Mouse (Mus musculus) heart, postnatal 0 days (tissue): Measurements from ENCODE around the gene Atp9a. TPM values are rescaled to one million over a fixed set of nuclear protein-coding genes. Genes with fewer than 3 reads are reported as not detected.

Experiments
- ATAC-seq: fragments of 200-750 bp; cut with Nextera tagmentation; 2 replicates; pipeline ENCODE4 v1.8.0; 2017; ENCODE audit warnings: low read depth, moderate number of reproducible peaks, moderate library complexity; ENCODE audit not compliant: insufficient read depth
- DNase-seq: peaks from one replicate; pipeline ENCODE4 v3.0.0-alpha.2; 2016; ENCODE audit warnings: low spot score
- H3K27ac ChIP-seq: fragments of 300-500 bp; sonication (generic); 2 replicates; pipeline ENCODE4 v1.5.1; 2014; ENCODE audit warnings: low read depth, mild to moderate bottlenecking
- H3K27me3 ChIP-seq: fragments of 300-500 bp; sonication (generic); 2 replicates; pipeline ENCODE4 v1.6.1; 2014; ENCODE audit warnings: low read length, mixed read lengths; ENCODE audit not compliant: control insufficient read depth, insufficient read depth
- H3K36me3 ChIP-seq: fragments of 300-500 bp; sonication (generic); replicated peaks from 2 replicates; pipeline ENCODE4 v1.6.1; 2014; ENCODE audit warnings: low read length, mixed read lengths; ENCODE audit not compliant: control insufficient read depth, insufficient read depth
- H3K4me1 ChIP-seq: fragments of 300-500 bp; sonication (generic); 2 replicates; pipeline ENCODE4 v1.6.1; 2014; ENCODE audit warnings: antibody characterized with exemption; ENCODE audit not compliant: control insufficient read depth, insufficient read depth
- H3K4me2 ChIP-seq: fragments of 300-500 bp; sonication (generic); 2 replicates; pipeline ENCODE4 v1.6.1; 2014; ENCODE audit warnings: low read depth, mild to moderate bottlenecking, low read length, moderate library complexity
- H3K4me3 ChIP-seq: fragments of 300-500 bp; sonication (generic); 2 replicates; pipeline ENCODE4 v1.5.1; 2014; ENCODE audit warnings: low read depth, low read length
- H3K9ac ChIP-seq: fragments of 300-500 bp; sonication (generic); replicated peaks from 2 replicates; pipeline ENCODE4 v1.6.1; 2014; ENCODE audit warnings: low read depth, low read length, mixed read lengths
- H3K9me3 ChIP-seq: fragments of 300-500 bp; sonication (generic); replicated peaks from 2 replicates; pipeline ENCODE4 v1.6.1; 2016; ENCODE audit warnings: low read length; ENCODE audit not compliant: control insufficient read depth
- CTCF ChIP-seq: IDR thresholded peaks from 2 replicates; pipeline ENCODE4 v1.5.1; 2016; ENCODE audit warnings: antibody characterized with exemption, control low read depth, low read depth
- EP300 ChIP-seq: IDR thresholded peaks from 2 replicates; pipeline ENCODE4 v1.6.1; 2016; ENCODE audit warnings: antibody characterized with exemption, low read depth
- WGBS: fragments of 180-500 bp; shearing (Covaris S2); extraction: QIAGEN DNeasy Blood & Tissue Kit; methylation state at CpG from one replicate; pipeline ENCODE4 v1.1.7; 2014; 5-methylcytosine and 5-hydroxymethylcytosine counted together
- polyA plus RNA-seq: library from polyadenylated mRNA; unstranded; fragments of >200 nt; fragmentation: Nextera tagmentation; extraction: Ambion mirVana; gene quantifications from 2 replicates; pipeline ENCODE4 v1.2.1, GENCODE M21; 2015
- total RNA-seq: library from RNA; depleted of rRNA; stranded (reverse); fragments of >200 nt; gene quantifications from 2 replicates; pipeline ENCODE4 v1.2.3, GENCODE M21; 2014; ENCODE audit warnings: low replicate concordance

The Atp9a gene
- total and polyA plus RNA-seq, 2 experiments from 2014 or later, result 12.8 to 46.1 TPM

- H3K27ac ChIP-seq, result no peak overlapping the region
- H3K36me3 ChIP-seq, result no peaks in the 10 kb centered on the region
- WGBS, result 75% methylated on average over 4 of the region's 4 CpGs
- H3K4me1 ChIP-seq, result no peaks in the 10 kb centered on the region
- H3K9me3 ChIP-seq, result no peaks in the 10 kb centered on the region
- TF ChIP-seq EP300 (no peak), CTCF (no peak)
- H3K4me2 ChIP-seq, result no peak overlapping the region
- H3K9ac ChIP-seq, result no peak overlapping the region
- H3K27me3 ChIP-seq, result no peaks in the 10 kb centered on the region
- no peak for ATAC-seq
- no peak overlapping the region for H3K4me3 ChIP-seq
- no peak for DNase-seq
These were observed 22.5 kb downstream of the Atp9a start for GRCm38 (mm10) chr2:168719742-168720141.

- no peaks in the 10 kb centered on the region for H3K27me3 ChIP-seq
These were observed 23.5 kb downstream of the Atp9a start for GRCm38 (mm10) chr2:168718735-168719134.

GRCm38 (mm10) chr2:168718267-168718666 lies 23.9 kb downstream of the Atp9a start:
- no peak for TF ChIP-seq EP300
- no peak for TF ChIP-seq CTCF
- 77% methylated on average over 2 of the region's 2 CpGs for WGBS

More at GRCm38 (mm10) chr2:168718735-168719134, 23.5 kb downstream of the Atp9a start:
- ATAC-seq (no peak), DNase-seq (no peak)
- no peak overlapping the region for H3K9ac ChIP-seq
- no peaks in the 10 kb centered on the region for H3K36me3 ChIP-seq
- no peak overlapping the region for H3K4me2 ChIP-seq
- no peaks in the 10 kb centered on the region for H3K4me1 ChIP-seq
- no peak overlapping the region for H3K27ac ChIP-seq
- H3K9me3 ChIP-seq, result no peaks in the 10 kb centered on the region
- WGBS, result 77% methylated on average over 10 of the region's 10 CpGs
- H3K4me3 ChIP-seq, result no peak overlapping the region
- no peak for TF ChIP-seq CTCF

GRCm38 (mm10) chr2:168712199-168713176 lies 29.7 kb downstream of the Atp9a start:
- TF ChIP-seq EP300 (no peak), CTCF (no peak)
- Histone ChIP-seq H3K4me3 (no peak overlapping the region), H3K27ac (peak overlapping the region; percentile 16; the same call in 1 of the 2 replicates), H3K9ac (no peak overlapping the region), H3K9me3 (no peaks in the 10 kb centered on the region), H3K4me2 (peak overlapping the region; percentile 48), H3K36me3 (no peaks in the 10 kb centered on the region), H3K4me1 (peaks cover 4% of the 10 kb centered on the region), H3K27me3 (no peaks in the 10 kb centered on the region)
- DNase-seq (no peak), ATAC-seq (peak; percentile 47)
- 41% methylated on average over 20 of the region's 20 CpGs for WGBS

More at GRCm38 (mm10) chr2:168718267-168718666, 23.9 kb downstream of the Atp9a start:
- H3K4me3 ChIP-seq, result no peak overlapping the region
- no peaks in the 10 kb centered on the region for H3K27me3 ChIP-seq
- H3K4me1 ChIP-seq, result no peaks in the 10 kb centered on the region
- H3K9ac ChIP-seq, result no peak overlapping the region
- no peak for ATAC-seq
- no peaks in the 10 kb centered on the region for H3K9me3 ChIP-seq
- no peak overlapping the region for H3K27ac ChIP-seq
- H3K4me2 ChIP-seq, result no peak overlapping the region
- no peaks in the 10 kb centered on the region for H3K36me3 ChIP-seq
- DNase-seq, result no peak

GRCm38 (mm10) chr2:168710979-168711378 lies 31.2 kb downstream of the Atp9a start:
- Histone ChIP-seq H3K4me3 (no peak overlapping the region), H3K4me2 (no peak overlapping the region), H3K9ac (no peak overlapping the region), H3K27me3 (no peaks in the 10 kb centered on the region), H3K36me3 (no peaks in the 10 kb centered on the region), H3K9me3 (no peaks in the 10 kb centered on the region), H3K4me1 (peaks cover 4% of the 10 kb centered on the region), H3K27ac (no peak overlapping the region)
- WGBS, result 70% methylated on average over 3 of the region's 3 CpGs
- DNase-seq (no peak), ATAC-seq (no peak)
- TF ChIP-seq CTCF (no peak), EP300 (no peak)
